Mouse (Mus musculus) spleen, postnatal 14 days (tissue): ENCODE data around the gene Galnt15.

Experiments used
- DNase-seq, 2 experiments: peaks; one replicate each; pipeline ENCODE4 v3.0.0; 2021 to 2022; ENCODE audit warnings: low spot score in 2 of 2

Galnt15 gene

DNA sequence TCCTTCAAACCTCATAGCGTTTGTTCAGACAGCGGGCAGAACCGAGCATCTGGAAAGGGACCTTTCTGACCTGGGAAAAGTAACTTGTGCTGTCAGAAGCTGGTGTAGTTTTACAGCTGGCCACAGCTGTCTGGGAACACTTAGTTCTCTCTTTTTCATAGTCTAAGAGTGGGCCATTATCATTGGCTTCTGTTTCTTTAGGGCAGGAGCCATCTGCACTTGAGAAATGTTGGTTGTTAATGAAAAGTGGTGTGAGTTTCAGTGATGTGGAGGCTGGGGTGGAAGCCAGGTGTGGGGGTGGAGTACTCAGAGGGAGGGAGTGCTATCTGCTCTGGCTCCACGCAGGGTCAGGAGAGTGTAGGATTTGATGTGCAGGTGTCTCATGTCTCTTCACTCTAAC, 62.3 kb downstream of the Galnt15 start:
- no peak for DNase-seq

DNA sequence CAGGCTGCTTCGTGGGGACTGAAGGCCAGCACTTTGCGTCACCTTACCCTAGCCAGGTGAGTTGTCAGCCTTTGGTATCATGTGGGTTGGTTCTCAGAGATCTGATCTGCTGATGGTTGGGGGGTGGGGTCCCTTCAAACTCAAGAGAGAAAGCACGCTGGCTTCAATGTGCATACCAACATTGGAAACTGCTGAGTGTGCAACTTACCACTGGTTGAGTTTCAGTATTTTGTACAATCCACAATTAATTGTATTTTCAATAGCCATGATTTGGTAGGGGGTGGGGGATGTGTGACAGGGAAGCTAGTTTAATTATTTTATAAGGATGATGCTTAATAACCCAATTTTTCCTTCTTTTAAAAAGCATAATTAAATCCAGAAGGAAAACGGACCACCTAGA, 62.9 kb downstream of the Galnt15 start:
- no peak for DNase-seq

GRCm38 (mm10) chr14:32093018-32093417, 64.2 kb downstream of the Galnt15 start:
- no peak for DNase-seq

- DNase-seq: no peak
Measured at GRCm38 (mm10) chr14:32093500-32094117, 64.8 kb downstream of the Galnt15 start.

DNA sequence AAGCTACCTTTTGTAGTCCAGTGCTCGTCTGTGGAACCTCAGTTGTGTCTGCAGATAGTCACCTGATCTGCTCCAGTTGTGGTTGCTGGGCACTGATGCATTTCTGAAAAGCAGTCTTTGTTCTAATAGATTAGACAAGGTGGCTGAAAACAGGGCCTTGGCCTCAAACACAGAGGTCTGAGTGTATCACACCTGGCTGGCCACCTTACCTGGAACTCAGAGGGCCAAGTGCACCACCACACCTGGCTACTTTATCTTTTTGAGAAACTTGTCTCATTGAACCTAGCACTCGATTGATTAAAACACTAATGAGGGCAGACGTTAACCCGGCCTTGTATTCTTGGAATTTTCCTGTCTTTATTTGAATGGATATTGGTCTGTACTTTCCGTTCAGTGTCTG, 66.9 kb downstream of the Galnt15 start:
- no peak for DNase-seq

GRCm38 (mm10) chr14:32096740-32097139, 68.0 kb downstream of the Galnt15 start:
- no peak for DNase-seq

- DNase-seq: no peak
Measured at GRCm38 (mm10) chr14:32097691-32098090, 68.9 kb downstream of the Galnt15 start.

DNA sequence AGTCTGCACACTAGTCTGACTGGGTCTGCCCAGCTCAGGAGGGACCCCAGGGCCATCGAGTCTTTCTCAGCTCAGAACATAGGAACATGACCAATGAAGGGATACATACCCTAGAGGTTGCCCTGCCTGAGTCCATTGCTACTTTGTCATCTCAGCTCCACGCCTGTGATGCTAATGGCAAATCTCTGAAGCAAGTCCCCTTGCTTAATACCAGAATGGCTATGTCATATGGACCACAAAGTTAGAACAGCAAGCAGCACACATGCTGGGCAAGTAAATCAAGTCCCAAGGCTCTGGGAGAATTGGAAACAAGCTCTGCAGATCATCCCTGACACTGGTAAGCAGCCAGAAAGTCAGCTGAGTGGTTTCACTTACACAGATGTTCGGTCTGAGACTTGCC, 70.2 kb downstream of the Galnt15 start:
- DNase-seq: no peak

DNA sequence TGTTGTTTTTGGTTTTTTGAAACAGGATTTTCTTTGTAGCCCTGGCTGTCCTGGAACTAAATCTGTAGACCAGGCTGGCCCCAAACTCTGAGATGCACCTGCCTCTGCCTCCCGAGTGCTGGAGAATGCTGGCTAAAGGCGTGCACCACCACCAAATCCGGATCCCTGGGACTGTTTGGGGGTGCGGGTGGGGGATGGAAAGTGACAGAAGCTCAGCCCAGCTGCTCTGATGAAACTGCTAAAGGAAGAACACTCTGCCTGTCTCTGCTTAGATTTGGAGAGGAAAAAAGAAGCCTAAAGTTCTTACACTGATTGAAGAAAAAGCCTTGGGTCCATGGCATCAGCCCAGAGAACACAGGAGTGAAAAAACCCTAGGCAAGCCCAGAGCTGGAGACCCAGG, 74.8 kb downstream of the Galnt15 start:
- no peak for DNase-seq

DNA sequence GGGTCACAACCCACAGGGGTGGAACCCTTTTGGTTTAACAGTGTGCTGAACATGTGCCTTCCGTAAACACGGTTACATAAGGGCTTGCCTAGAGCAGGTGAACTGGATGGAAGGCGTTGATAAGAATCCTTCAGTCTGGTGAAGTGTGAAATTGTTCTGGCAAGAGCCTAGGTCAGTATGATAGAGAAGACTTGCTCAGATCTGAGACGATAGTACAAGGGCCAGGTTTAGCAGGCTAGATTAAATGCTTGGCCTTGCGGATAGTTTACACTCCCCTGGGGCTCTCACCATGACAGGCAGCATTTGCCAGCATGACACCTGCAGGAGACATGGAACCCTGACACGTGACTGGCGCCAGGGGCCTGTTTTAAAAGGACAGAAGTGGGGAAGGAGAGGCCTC, 76.9 kb downstream of the Galnt15 start:
- DNase-seq: no peak

DNA sequence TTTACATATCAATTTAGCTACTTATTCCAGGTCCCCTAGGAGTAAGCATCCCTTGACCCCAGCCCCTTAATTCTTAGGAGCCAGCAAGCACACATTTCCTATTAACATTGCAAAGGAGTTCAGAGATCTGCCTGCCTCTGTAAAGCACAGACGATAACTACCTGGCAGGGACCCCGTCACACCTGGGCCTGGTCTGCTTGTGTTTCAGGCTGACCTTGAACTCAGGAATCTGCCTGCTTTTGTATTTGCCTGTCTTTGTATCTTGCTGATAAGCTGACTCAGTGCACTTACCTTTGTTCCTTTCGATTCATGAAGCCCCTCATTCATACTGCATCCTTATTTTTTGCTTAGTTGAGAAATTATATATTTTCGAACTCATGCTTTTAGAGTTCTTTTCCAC, 78.1 kb downstream of the Galnt15 start:
- no peak for DNase-seq
